In genomic region chr9:45418252-45418651, GRCm38 (mm10) we compare ENCODE assay signal across 28 mouse cellular contexts. TPM values are rescaled to one million over a fixed set of nuclear protein-coding genes. Genes with fewer than 3 reads are reported as not detected.
"Had no signal": no experiment of that assay in that cellular context is flagged by ENCODE, and none has a peak within 500 bp of the region (broad histone marks: within the 10 kb centered on the region; RNA-seq: fewer than 3 reads in every experiment).

No protein-coding gene starts in this region.

- H3K4me3 ChIP-seq: heart, embryonic 13.5 days; heart, embryonic 15.5 days; hindbrain, embryonic 13.5 days; hindbrain, embryonic 15.5 days; kidney, embryonic 15.5 days; limb, embryonic 13.5 days; limb, embryonic 15.5 days; liver, embryonic 12.5 days had no signal

- ATAC-seq: hindbrain, postnatal 0 days; intestine, embryonic 16.5 days; liver, embryonic 12.5 days had no signal

- H3K27ac ChIP-seq: heart, embryonic 13.5 days; heart, embryonic 15.5 days; hindbrain, embryonic 13.5 days; hindbrain, embryonic 15.5 days; hindbrain, postnatal 0 days; kidney, embryonic 15.5 days; kidney, postnatal 0 days; limb, embryonic 13.5 days; limb, embryonic 15.5 days; liver, embryonic 12.5 days; liver, embryonic 14.5 days had no signal

- DNase-seq: gastrocnemius, postnatal 10 days; gastrocnemius, postnatal 25 days; heart, adult 18-20 months; heart, postnatal 14 days; heart, postnatal 36 days; kidney, adult 11 months; kidney, adult 2 months; kidney, adult 9 months; kidney, postnatal 14 days; kidney, postnatal 36 days; lung, adult 18-20 months had no signal

RNA-seq across cellular contexts. Expression of gene Dscaml1, which starts 8.2 kb away (rescaled TPM):
- total RNA-seq: gastrocnemius, adult 18-20 months; gastrocnemius, postnatal 25 days; granulocyte monocyte progenitor cell, adult 5-6 weeks; heart, adult 8-10 months; heart, postnatal 14 days; heart, postnatal 36 days; hematopoietic stem cell, adult 5-6 weeks had no signal

RNA-seq across cellular contexts. Expression of gene Fxyd2, which starts 18.8 kb away (rescaled TPM):
- total RNA-seq: hematopoietic stem cell, adult 5-6 weeks; liver, adult 2 months had no signal

RNA-seq across cellular contexts. Expression of gene Fxyd6, which starts 48.3 kb away (rescaled TPM):
- total RNA-seq: granulocyte monocyte progenitor cell, adult 5-6 weeks; hematopoietic stem cell, adult 5-6 weeks had no signal
